Mouse (Mus musculus): Measurements from ENCODE around the gene Ccdc141. TPM values are rescaled to one million over a fixed set of nuclear protein-coding genes. Genes with fewer than 3 reads are reported as not detected.
"Not testable (repeated sequence)": the region's sequence is repeated elsewhere in the genome, so short reads cannot be mapped to it uniquely, and the experiment has no call there.

Ccdc141 gene
- polyA plus RNA-seq, 1 experiment: 12.8 TPM

GRCm38 (mm10) chr2:77034112-77034511, 136.3 kb downstream of the Ccdc141 start:
- Histone ChIP-seq H3K36me3 (ENCODE audit: control insufficient read depth, insufficient read depth, low read length) (0 out of 2 replicates have a peak, but pooled peaks cover 3% of the 10 kb centered on the region), H3K4me1 (ENCODE audit: control insufficient read depth, insufficient read depth, low read length) (no peaks in the 10 kb centered on the region), H3K27ac (ENCODE audit: insufficient read depth, low read depth, low read length) (no peak overlapping the region), H3K27me3 (replicated peaks; ENCODE audit: control insufficient read depth, insufficient read depth, low read length) (no peaks in the 10 kb centered on the region), H3K4me3 (ENCODE audit: insufficient read depth, low read depth, low read length) (no peak overlapping the region)
- DNase-seq: no peak
- TF ChIP-seq CTCF (conservative IDR thresholded peaks at IDR 0.05; ENCODE audit: insufficient read depth, insufficient read length, low read depth, low read length) (no peak), POLR2A (IDR thresholded peaks at IDR 0.05; ENCODE audit: low read depth, low read length) (no peak)
- WGBS: 79% methylated on average over 4 of the region's 4 CpGs

- DNase-seq: no peak
- Histone ChIP-seq H3K27me3 (replicated peaks; ENCODE audit: control insufficient read depth, insufficient read depth, low read length) (no peaks in the 10 kb centered on the region), H3K36me3 (ENCODE audit: control insufficient read depth, insufficient read depth, low read length) (0 out of 2 replicates have a peak, but pooled peaks cover 3% of the 10 kb centered on the region), H3K4me1 (ENCODE audit: control insufficient read depth, insufficient read depth, low read length) (no peaks in the 10 kb centered on the region), H3K27ac (ENCODE audit: insufficient read depth, low read depth, low read length) (no peak overlapping the region), H3K4me3 (ENCODE audit: insufficient read depth, low read depth, low read length) (no peak overlapping the region)
- TF ChIP-seq CTCF (conservative IDR thresholded peaks at IDR 0.05; ENCODE audit: insufficient read depth, insufficient read length, low read depth, low read length) (no peak), POLR2A (IDR thresholded peaks at IDR 0.05; ENCODE audit: low read depth, low read length) (no peak)
- 90% methylated on average over 13 of the region's 13 CpGs for WGBS
These were observed 136.9 kb downstream of the Ccdc141 start for GRCm38 (mm10) chr2:77033322-77034060.

- no peaks in the 10 kb centered on the region for H3K4me1 ChIP-seq (ENCODE audit: control insufficient read depth, insufficient read depth, low read length)
- no peak for TF ChIP-seq CTCF (conservative IDR thresholded peaks at IDR 0.05; ENCODE audit: insufficient read depth, insufficient read length, low read depth, low read length)
- DNase-seq: no peak
- H3K27me3 ChIP-seq (replicated peaks; ENCODE audit: control insufficient read depth, insufficient read depth, low read length): no peaks in the 10 kb centered on the region
- WGBS: 93% methylated on average over 2 of the region's 2 CpGs
- H3K27ac ChIP-seq (ENCODE audit: insufficient read depth, low read depth, low read length): no peak overlapping the region
- peaks cover 2% of the 10 kb centered on the region for H3K36me3 ChIP-seq (ENCODE audit: control insufficient read depth, insufficient read depth, low read length)
- H3K4me3 ChIP-seq (ENCODE audit: insufficient read depth, low read depth, low read length): no peak overlapping the region
These were observed 149.8 kb downstream of the Ccdc141 start for GRCm38 (mm10) chr2:77020649-77021048.

- no peaks in the 10 kb centered on the region for H3K27me3 ChIP-seq (replicated peaks; ENCODE audit: control insufficient read depth, insufficient read depth, low read length)
- H3K4me3 ChIP-seq (ENCODE audit: insufficient read depth, low read depth, low read length): no peak overlapping the region
- no peak for DNase-seq
- H3K4me1 ChIP-seq (ENCODE audit: control insufficient read depth, insufficient read depth, low read length): no peaks in the 10 kb centered on the region
- TF ChIP-seq CTCF (conservative IDR thresholded peaks at IDR 0.05; ENCODE audit: insufficient read depth, insufficient read length, low read depth, low read length) (no peak), POLR2A (IDR thresholded peaks at IDR 0.05; ENCODE audit: low read depth, low read length) (no peak)
- peaks cover 2% of the 10 kb centered on the region for H3K36me3 ChIP-seq (ENCODE audit: control insufficient read depth, insufficient read depth, low read length)
- H3K27ac ChIP-seq (ENCODE audit: insufficient read depth, low read depth, low read length): no peak overlapping the region
- WGBS: 72% methylated on average over 4 of the region's 4 CpGs
These were observed 152.7 kb downstream of the Ccdc141 start for GRCm38 (mm10) chr2:77017735-77018134.

- H3K4me1 ChIP-seq (ENCODE audit: control insufficient read depth, insufficient read depth, low read length); H3K36me3 ChIP-seq (ENCODE audit: control insufficient read depth, insufficient read depth, low read length); H3K4me3 ChIP-seq (ENCODE audit: insufficient read depth, low read depth, low read length); DNase-seq; H3K27me3 ChIP-seq (replicated peaks; ENCODE audit: control insufficient read depth, insufficient read depth, low read length); H3K27ac ChIP-seq (ENCODE audit: insufficient read depth, low read depth, low read length): not testable (repeated sequence)
- WGBS: 85% methylated on average over 6 of the region's 6 CpGs
These were observed 157.0 kb downstream of the Ccdc141 start for GRCm38 (mm10) chr2:77013449-77013848.

- WGBS: 69% methylated on average over 5 of the region's 5 CpGs
- DNase-seq: no peak
- TF ChIP-seq CTCF (conservative IDR thresholded peaks at IDR 0.05; ENCODE audit: insufficient read depth, insufficient read length, low read depth, low read length): no peak
- no peak for TF ChIP-seq POLR2A (IDR thresholded peaks at IDR 0.05; ENCODE audit: low read depth, low read length)
- no peaks in the 10 kb centered on the region for H3K4me1 ChIP-seq (ENCODE audit: control insufficient read depth, insufficient read depth, low read length)
- H3K27me3 ChIP-seq (replicated peaks; ENCODE audit: control insufficient read depth, insufficient read depth, low read length): no peaks in the 10 kb centered on the region
- H3K4me3 ChIP-seq (ENCODE audit: insufficient read depth, low read depth, low read length): no peak overlapping the region
- no peaks in the 10 kb centered on the region; the same call in none of the 2 replicates for H3K36me3 ChIP-seq (ENCODE audit: control insufficient read depth, insufficient read depth, low read length)
- H3K27ac ChIP-seq (ENCODE audit: insufficient read depth, low read depth, low read length): no peak overlapping the region
These were observed 158.5 kb downstream of the Ccdc141 start for GRCm38 (mm10) chr2:77011981-77012380.

GRCm38 (mm10) chr2:77007015-77007414, 163.4 kb downstream of the Ccdc141 start:
- WGBS: 80% methylated on average over 7 of the region's 7 CpGs
- DNase-seq: no peak
- Histone ChIP-seq H3K27ac (ENCODE audit: insufficient read depth, low read depth, low read length) (no peak overlapping the region), H3K27me3 (replicated peaks; ENCODE audit: control insufficient read depth, insufficient read depth, low read length) (no peaks in the 10 kb centered on the region), H3K36me3 (ENCODE audit: control insufficient read depth, insufficient read depth, low read length) (no peaks in the 10 kb centered on the region; the same call in 1 of the 2 replicates), H3K4me1 (ENCODE audit: control insufficient read depth, insufficient read depth, low read length) (no peaks in the 10 kb centered on the region), H3K4me3 (ENCODE audit: insufficient read depth, low read depth, low read length) (no peak overlapping the region)
- no peak for TF ChIP-seq CTCF (conservative IDR thresholded peaks at IDR 0.05; ENCODE audit: insufficient read depth, insufficient read length, low read depth, low read length)
- no peak for TF ChIP-seq POLR2A (IDR thresholded peaks at IDR 0.05; ENCODE audit: low read depth, low read length)

All from kidney, adult 2 months (tissue).